Mouse (Mus musculus) hindlimb bud, embryonic 11.5 days (tissue): Measurements from ENCODE around the gene Gbp8.
"Not testable (repeated sequence)": the region's sequence is repeated elsewhere in the genome, so short reads cannot be mapped to it uniquely, and the experiment has no call there.

Experiments used
- DNase-seq: peaks from one replicate; pipeline ENCODE4 v3.0.0-alpha.2; 2012; ENCODE audit warnings: low read depth, low spot score; ENCODE audit errors: extremely low spot score

The Gbp8 gene

DNA sequence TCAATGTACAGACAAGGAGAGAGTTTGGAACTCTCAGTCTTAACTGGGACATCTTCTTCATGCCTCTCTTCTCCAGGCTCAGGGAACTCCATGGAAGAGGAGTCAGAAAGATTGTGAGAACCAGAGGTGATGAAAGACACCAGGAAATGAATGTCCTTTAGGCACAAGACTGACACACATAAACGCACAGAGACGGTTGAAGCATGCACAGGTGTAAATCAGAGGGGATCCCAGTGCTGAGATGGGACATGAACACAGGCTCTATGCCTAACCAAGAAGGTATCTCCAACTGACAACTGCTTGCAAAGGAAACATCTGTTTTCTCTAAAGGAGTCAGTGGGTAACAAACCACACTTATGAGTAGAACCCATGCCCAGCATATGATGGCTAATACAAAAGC is 79.1 kb downstream of the Gbp8 start:
- no peak for DNase-seq

DNA sequence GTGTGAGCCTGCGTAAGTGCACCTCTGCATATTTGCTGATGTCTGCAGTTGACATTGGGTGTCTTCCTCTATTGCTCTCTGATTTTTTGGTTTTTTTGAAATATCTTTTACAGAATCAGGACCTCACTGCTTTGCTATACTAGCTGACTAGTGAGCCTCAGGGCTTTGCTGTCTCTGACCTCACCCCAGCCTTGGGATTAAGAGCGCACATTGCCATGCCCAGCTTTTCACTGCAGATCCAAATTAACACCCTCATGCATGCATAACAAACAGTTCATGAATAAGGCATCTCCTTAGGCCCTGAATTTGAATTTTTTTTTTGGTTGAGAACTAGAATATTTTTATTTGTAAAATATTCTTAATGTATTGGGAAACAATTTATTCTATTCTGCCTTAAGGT is 84.1 kb downstream of the Gbp8 start:
- DNase-seq, result no peak

DNA sequence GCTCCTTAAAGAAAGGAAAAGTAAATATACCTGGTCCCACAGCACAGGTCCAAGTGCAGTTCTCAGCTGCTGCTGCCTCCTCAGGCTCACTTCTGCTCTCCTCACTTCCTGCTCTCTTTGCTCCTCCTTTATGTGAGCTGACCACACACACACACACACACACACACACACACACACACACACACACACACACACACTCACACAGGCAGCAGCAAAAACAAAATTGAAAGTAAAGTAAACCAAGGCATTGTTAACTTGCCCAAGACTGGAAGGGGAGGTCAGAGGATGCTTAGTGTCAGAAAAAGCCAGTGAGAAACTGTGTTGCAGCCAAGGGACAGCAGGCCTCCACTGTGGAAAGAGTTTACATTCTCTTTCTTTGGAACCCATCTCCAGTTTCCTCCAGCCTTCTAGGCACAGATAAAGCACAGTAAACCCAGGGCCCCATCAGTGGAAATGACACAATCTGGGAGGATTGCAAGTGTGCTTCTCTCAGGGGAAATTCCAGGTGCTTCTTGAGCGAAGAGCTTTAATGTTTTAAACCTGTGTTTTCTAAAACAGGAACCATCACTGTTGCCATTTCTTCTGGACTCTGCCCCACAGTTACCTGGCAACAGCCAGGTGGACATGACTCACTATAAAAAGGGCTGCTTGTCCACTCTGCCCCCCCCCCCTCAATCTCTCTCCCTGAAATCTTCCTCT is 85.7 kb downstream of the Gbp8 start:
- DNase-seq, result not testable (repeated sequence)

DNA sequence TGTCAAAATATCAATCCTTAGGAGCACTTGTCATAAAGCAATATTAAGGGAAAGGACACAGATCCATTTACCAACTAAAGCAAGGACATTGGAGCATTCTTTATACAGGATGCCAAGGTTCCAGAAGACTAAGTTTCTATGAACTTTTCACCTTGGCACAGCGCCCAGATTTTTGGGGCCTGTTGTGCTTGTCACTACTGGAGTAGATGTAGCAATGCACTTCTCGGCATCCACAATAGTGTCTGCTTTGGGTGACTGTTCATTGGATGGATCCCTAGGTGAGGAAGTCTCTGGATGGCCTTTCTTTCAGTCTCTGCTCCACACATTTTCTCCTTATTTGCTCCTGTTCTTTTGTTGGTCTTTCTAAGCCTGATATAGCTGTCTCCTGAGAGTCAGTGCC is 107.0 kb downstream of the Gbp8 start:
- no peak for DNase-seq

DNA sequence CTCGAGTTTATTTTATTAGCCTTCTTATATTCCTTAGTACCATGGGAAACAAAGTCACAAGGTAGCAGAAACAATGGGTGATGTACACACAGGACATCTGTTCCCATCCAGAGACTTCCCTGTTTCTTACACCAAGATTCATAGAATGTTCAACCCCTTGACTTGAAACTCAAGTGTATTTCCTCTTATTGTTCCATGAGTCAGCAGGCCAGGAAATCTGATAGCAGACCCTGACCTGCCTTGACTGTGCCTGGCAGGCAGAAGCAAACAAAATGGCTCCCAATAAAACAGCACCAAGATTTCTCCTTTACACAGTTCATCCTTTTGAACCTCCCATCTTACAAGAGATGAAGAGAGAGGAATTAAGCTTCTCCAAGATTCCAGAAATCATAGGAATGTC is 126.8 kb downstream of the Gbp8 start:
- DNase-seq, result no peak

DNA sequence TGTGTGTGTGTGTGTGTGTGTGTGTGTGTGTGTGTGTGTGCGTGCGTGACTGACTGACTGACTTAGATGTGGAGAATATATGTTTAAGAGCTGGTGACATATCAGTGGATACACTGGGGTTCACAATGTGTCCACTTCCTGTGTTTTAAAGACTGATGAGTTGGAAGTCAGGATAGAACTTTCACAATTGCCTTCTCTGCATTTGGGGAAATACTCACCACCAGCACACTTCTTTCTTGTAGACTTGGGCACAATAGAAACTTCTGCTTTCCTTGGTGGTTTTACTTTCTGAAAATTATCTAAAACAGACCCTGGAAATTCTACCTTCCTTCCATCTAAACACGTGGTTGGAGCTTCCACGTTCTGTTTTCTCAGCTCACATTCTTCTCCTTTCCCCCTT is 127.8 kb downstream of the Gbp8 start:
- no peak for DNase-seq

DNA sequence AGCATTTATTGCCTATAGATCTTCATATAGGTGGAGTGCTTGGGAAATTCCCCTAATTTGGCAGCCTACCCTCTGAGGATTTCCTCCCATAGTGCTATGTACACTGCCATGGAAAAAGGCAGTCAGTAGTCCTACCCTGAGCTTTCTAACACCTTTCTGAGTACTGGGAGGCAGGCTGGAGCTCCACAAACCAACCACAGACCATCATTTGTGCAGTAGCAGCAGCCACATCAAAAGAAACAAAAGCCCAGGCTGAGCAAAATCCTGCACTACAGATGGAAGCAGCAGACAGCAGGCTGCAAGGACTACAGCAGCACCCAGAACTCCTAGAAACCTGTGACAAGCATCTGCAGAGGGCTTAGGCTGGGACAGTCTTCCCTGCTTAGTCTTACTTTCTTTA is 129.0 kb downstream of the Gbp8 start:
- DNase-seq, result no peak

DNA sequence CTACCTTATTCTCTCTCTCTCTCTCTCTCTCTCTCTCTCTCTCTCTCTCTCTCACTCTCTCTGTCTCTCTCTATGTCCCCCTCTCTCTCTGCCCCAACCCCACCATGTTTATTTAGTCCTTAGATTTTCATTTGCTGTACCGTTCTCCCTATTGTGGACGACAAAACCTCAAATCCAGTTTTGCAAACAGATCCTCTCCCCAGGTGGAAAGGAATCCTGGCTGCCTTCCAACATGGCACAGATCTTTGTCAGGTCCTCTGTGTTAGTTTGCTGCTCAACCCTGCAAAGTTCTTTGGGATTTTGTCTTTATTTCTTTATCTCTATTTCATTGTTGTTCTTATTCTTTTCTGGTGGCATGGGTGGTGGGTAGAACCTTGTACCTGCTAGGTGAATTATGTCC is 149.9 kb downstream of the Gbp8 start:
- DNase-seq, result no peak

DNA sequence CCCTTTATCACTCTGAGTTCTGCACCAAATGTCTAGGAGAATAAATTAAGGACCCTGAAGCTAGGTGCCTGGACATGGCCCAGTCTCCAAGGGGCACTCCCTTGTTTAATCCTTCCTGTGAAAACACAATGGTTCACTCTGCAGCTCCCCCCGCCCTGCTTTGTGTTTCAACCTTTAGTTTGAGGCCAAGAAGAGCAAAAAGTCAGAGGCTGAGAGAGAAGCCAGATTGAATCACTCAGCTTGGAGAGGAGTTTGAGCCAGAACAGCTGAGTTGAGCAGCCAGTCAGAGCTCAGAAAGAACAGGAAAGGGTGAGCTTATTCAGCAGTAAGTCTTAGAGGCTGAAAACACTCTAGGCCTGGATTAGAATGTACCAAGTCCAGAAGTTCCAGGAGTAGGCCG is 151.3 kb downstream of the Gbp8 start:
- DNase-seq, result no peak

DNA sequence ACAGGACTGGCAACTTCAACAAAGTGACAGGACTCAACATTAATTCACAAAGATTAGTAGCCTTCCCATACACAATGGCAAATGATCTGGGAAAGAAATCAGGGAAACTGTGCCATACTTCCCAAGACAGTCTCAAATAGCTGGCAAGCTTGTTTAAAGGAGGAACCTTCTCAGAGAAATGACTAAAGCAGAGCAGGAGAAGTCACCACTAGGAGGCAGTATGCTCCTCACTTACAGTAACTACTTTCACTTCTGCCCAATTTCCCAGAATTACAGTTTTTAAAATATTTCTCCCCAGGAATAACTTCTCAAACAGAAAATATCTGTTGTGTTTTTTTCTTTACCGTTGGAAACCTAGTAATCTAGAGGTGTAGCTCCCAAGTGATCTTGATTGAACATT is 152.6 kb downstream of the Gbp8 start:
- peak; percentile 22 for DNase-seq

DNA sequence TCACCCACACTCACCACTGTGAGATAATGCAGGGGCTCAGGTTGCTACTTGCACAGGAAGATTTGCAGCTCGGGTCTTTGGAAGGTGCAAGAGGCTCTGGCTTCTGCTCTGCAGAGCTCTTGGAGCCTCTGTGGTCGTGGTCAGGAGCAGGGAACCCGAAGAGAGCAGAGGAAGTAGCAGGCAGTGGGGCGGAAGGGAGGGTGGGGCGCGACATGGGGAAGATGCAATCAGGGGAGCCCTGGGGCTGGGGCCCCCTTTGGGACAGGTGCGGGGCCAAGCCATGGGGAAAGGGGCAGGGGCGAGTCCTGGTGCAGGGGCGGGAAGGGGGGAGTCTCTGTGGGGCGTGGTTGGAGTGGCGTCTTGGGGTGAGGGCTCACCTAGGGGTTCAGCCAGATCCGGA is 156.8 kb downstream of the Gbp8 start, which contains the start of gene Abcg3:
Gene Abcg3, minus strand, starts transcription at position 184 of the 400 bp plus-strand sequence.
- no peak for DNase-seq

DNA sequence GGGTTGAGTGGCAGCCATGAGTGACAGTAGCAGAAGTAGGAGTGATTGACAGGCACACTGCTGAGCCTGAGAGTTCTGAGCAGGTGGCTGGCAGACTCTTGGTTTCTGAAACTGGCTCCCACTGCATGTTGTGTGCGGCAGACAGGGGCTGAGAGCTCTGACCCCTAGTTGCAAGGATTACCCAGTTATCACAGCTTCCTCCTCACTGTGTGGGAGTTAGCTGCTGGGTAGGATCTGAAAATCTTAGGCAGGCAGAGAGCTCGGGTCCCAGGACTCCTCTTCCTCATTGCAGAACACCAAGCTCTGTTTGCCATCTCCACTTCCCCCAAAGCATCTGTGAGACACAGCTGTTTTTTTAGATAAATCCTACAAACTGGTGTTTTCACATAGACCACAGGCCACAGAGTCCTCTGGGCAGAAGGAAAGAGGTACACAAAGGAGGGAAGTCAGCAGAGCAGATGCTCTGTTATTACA is 160.3 kb downstream of the Gbp8 start:
- no peak for DNase-seq
